Mouse (Mus musculus) kidney, adult 2 months (tissue): Measurements from ENCODE around the gene Tmem39a. TPM values are rescaled to one million over a fixed set of nuclear protein-coding genes. Genes with fewer than 3 reads are reported as not detected.

Experiments used
- DNase-seq: peaks from one replicate; pipeline ENCODE4 v3.0.0; 2021
- H3K27ac ChIP-seq: fragments of 200-500 bp; 2 replicates; pipeline ENCODE4 v1.5.1; 2012; ENCODE audit warnings: low read depth, low read length, control low read depth, inconsistent platforms; ENCODE audit not compliant: insufficient read depth
- H3K27me3 ChIP-seq: fragments of 200-500 bp; replicated peaks from 2 replicates; pipeline ENCODE4 v1.6.1; 2012; ENCODE audit warnings: mild to moderate bottlenecking, moderate library complexity, low read length, inconsistent platforms; ENCODE audit not compliant: control insufficient read depth, insufficient read depth
- H3K36me3 ChIP-seq: fragments of 200-500 bp; 2 replicates; pipeline ENCODE4 v1.6.1; 2012; ENCODE audit warnings: mild to moderate bottlenecking, moderate library complexity, low read length, inconsistent platforms; ENCODE audit not compliant: control insufficient read depth, insufficient read depth
- H3K4me1 ChIP-seq: fragments of 200-500 bp; 2 replicates; pipeline ENCODE4 v1.6.1; 2011; ENCODE audit warnings: low read length; ENCODE audit not compliant: control insufficient read depth, insufficient read depth
- H3K4me3 ChIP-seq: fragments of 200-500 bp; 2 replicates; pipeline ENCODE4 v1.5.1; 2011; ENCODE audit warnings: mild to moderate bottlenecking, low read depth, low read length, control low read depth; ENCODE audit not compliant: insufficient read depth
- CTCF ChIP-seq: fragments of 200-500 bp; conservative IDR thresholded peaks from 2 replicates; pipeline ENCODE4 v1.5.1; 2011; ENCODE audit warnings: low read depth, mild to moderate bottlenecking, control low read depth, low read length, moderate library complexity, mixed read lengths; ENCODE audit not compliant: insufficient read depth, insufficient read length
- POLR2A ChIP-seq: fragments of 200-500 bp; IDR thresholded peaks from one replicate; pipeline ENCODE4 v1.6.1; 2011; ENCODE audit warnings: low read depth, low read length, control low read depth
- whole genome bisulfite sequencing: fragments of 180-500 bp; shearing (Covaris S2); methylation state at CpG from one replicate; pipeline ENCODE4 v1.1.7; 2018; 5-methylcytosine and 5-hydroxymethylcytosine counted together
- polyA plus RNA-seq: library from polyadenylated mRNA; depleted of rRNA; stranded (reverse); fragments of >200 nt; gene quantifications from 2 replicates; pipeline ENCODE4 v1.2.3, GENCODE M21; 2012

The Tmem39a gene
- polyA plus RNA-seq, 1 experiment = 42.9 TPM

GRCm38 (mm10) chr16:38536544-38537146 is 21.9 kb upstream of the Tmem39a start:
- no peak overlapping the region for H3K4me3 ChIP-seq
- no peaks in the 10 kb centered on the region for H3K27me3 ChIP-seq
- DNase-seq = peak; percentile 76
- 42% methylated on average over 8 of the region's 8 CpGs for WGBS
- no peaks in the 10 kb centered on the region for H3K4me1 ChIP-seq
- peak; percentile 91 for TF ChIP-seq CTCF
- TF ChIP-seq POLR2A = no peak
- no peak overlapping the region for H3K27ac ChIP-seq
- no peaks in the 10 kb centered on the region for H3K36me3 ChIP-seq

GRCm38 (mm10) chr16:38538716-38539380 is 19.6 kb upstream of the Tmem39a start:
- DNase-seq = no peak
- TF ChIP-seq POLR2A (no peak), CTCF (no peak)
- Histone ChIP-seq H3K27me3 (no peaks in the 10 kb centered on the region), H3K4me3 (no peak overlapping the region), H3K4me1 (no peaks in the 10 kb centered on the region), H3K36me3 (no peaks in the 10 kb centered on the region), H3K27ac (no peak overlapping the region)
- WGBS = 87% methylated on average over 13 of the region's 13 CpGs

GRCm38 (mm10) chr16:38548000-38548399 is 10.5 kb upstream of the Tmem39a start:
- DNase-seq = no peak
- H3K36me3 ChIP-seq = no peaks in the 10 kb centered on the region
- H3K27me3 ChIP-seq = no peaks in the 10 kb centered on the region
- 93% methylated on average over 1 of the region's 1 CpGs for WGBS
- no peak overlapping the region for H3K4me3 ChIP-seq
- H3K4me1 ChIP-seq = peaks cover 4% of the 10 kb centered on the region; the same call in 1 of the 2 replicates
- no peak overlapping the region for H3K27ac ChIP-seq
- TF ChIP-seq CTCF = no peak

GRCm38 (mm10) chr16:38549479-38550396 is 8.8 kb upstream of the Tmem39a start, which contains the start of gene Poglut1:
Poglut1 (minus strand) TSS chr16:38550258.
- 2% methylated on average over 54 of the region's 54 CpGs for whole genome bisulfite sequencing
- peak within 1 kb of the TSS; percentile 58 for H3K4me3 ChIP-seq

GRCm38 (mm10) chr16:38555988-38556387 is 2.5 kb upstream of the Tmem39a start:
- Histone ChIP-seq H3K4me1 (no peaks in the 10 kb centered on the region), H3K27me3 (no peaks in the 10 kb centered on the region), H3K4me3 (no peak overlapping the region), H3K36me3 (no peaks in the 10 kb centered on the region), H3K27ac (no peak overlapping the region)
- DNase-seq = no peak
- TF ChIP-seq POLR2A (no peak), CTCF (no peak)
- 89% methylated on average over 3 of the region's 3 CpGs for whole genome bisulfite sequencing

More at GRCm38 (mm10) chr16:38549479-38550396, 8.8 kb upstream of the Tmem39a start, which contains the start of gene Poglut1:
- DNase-seq = peak; percentile 80
- Histone ChIP-seq H3K4me1 (peaks cover 4% of the 10 kb centered on the region; the same call in 1 of the 2 replicates), H3K27me3 (no peaks in the 10 kb centered on the region), H3K36me3 (no peaks in the 10 kb centered on the region), H3K27ac (no peak within 1 kb of the TSS)
- TF ChIP-seq POLR2A (no peak), CTCF (no peak)

GRCm38 (mm10) chr16:38562131-38562967 is 3.9 kb downstream of the Tmem39a start:
- 7% methylated on average over 37 of the region's 37 CpGs for WGBS
- peak; percentile 96 for DNase-seq
- Histone ChIP-seq H3K4me1 (0 out of 2 replicates have a peak, but pooled peaks cover 4% of the 10 kb centered on the region), H3K36me3 (no peaks in the 10 kb centered on the region; the same call in 1 of the 2 replicates), H3K27me3 (no peaks in the 10 kb centered on the region), H3K4me3 (peak overlapping the region; percentile 77), H3K27ac (peak overlapping the region; percentile 76)
- TF ChIP-seq CTCF (no peak), POLR2A (peak; percentile 91)
